Mouse (Mus musculus) CD4-positive naive resting alpha-beta T cell, adult 76 days (primary cell): ENCODE results near the gene Cyp3a25. TPM values are rescaled to one million over a fixed set of nuclear protein-coding genes. Genes with fewer than 3 reads are reported as not detected.

Experiments
- total RNA-seq: library from RNA; stranded (reverse); gene quantifications from one replicate; pipeline ENCODE4 v1.2.4, GENCODE M21; 2023

Cyp3a25 gene
- not detected for total RNA-seq

GRCm38 (mm10) chr5:146009509-146009908 lies at the start of gene Cyp3a25:
Gene Cyp3a25 (minus strand): TSS chr5:146009618.

Other genes with a start within 250 kb of the Cyp3a25 start
- gene Cyp3a44, start 203.7 kb downstream of the Cyp3a25 start, total RNA-seq, result not detected
- not detected for gene Cyp3a11, start 129.7 kb downstream of the Cyp3a25 start, total RNA-seq
- gene Cyp3a59, start 69.6 kb upstream of the Cyp3a25 start, total RNA-seq, result not detected
- gene Gm5565, start 150.9 kb upstream of the Cyp3a25 start, total RNA-seq, result not detected
- gene Gm6309, start 161.1 kb upstream of the Cyp3a25 start, total RNA-seq, result not detected
- gene 1700001J03Rik, start 175.7 kb upstream of the Cyp3a25 start, total RNA-seq, result 3.6 TPM
- 49.6 TPM for gene Rnf6, start 211.9 kb upstream of the Cyp3a25 start, total RNA-seq
- gene Cdk8, start 221.6 kb upstream of the Cyp3a25 start, total RNA-seq, result 55.5 TPM